Mouse (Mus musculus) neural tube, embryonic 10.5 days (tissue): ENCODE measurements around the gene Acadvl.
"Not testable (repeated sequence)": the region's sequence is repeated elsewhere in the genome, so short reads cannot be mapped to it uniquely, and the experiment has no call there.

ENCODE experiments used
- DNase-seq: peaks from one replicate; pipeline ENCODE4 v3.0.0-alpha.2; 2017; ENCODE audit warnings: low spot score; ENCODE audit errors: extremely low spot score

Acadvl gene

DNA sequence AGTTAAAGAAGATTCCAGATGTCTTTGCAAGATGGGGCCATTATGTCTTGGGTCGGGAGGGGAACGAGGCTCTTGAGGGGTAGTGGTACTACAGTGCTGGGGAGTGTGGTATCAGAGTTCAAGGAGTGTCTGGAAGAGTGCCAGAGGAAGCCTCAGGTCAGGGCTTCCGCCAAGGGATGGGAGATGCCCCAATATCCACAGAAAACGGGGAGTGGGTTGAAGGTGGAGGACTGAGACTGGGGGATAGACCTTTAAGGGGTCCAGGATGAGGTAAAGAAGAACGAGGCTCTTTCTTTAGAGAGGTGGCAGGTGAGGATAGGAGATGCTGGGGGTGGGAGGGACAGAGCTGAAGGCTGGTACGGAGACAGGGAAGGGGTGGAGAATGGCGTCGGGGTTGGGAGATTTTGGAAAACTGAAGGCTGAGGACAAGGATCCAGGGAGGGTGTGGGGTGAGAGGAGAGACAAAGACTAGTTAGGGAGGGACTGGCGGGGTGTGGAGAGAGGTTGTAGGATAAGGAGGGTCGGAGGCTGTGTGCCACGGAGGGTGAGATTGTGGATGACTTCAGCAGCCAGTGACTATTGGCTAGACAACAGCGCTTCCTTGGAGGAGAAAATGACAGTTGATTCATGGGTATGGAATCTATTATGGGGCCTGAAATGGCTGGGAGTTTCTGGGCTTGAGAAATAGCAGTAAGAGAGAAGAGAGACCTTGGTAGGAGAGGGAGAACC is 13.4 kb upstream of the Acadvl start:
- DNase-seq: no peak

DNA sequence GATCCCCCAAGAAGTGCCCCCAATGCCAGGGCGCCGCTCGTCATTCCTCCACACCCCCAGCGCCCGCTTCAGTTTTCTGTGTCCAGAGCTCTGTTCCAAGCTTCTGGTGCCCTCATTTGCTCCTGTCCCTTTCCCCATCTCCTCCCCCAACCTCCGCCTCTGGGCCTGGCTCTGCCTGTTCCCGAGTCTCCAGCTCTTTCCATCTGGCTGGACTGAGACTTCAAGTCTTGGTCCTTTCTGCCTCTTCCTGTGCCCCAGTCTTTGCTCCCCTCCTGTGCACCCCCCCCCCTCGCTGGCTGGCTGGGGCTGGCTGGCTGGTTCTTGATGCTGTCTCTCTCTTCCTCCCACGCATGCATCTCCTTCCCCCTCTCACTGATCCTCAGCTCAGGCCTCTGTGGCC is 12.2 kb upstream of the Acadvl start:
- no peak for DNase-seq

DNA sequence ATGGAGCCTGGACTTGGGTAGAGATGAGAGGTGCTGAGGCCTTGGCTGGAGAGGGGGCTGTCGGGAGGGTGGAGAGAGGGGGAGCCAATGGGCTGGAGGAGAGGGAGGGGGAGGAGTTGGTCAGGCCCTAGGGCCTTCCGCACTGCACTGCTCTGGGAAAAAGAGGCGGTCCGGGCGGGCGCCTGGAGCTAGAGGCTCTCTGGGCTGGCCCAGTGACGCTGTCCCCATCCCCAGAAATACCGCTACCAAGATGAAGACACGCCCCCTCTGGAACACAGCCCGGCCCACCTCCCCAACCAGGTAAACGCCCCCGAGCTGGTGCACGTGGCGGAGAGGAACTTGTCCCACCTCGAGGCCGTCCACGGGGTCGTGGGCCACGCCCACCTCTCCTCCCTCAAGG is 11.5 kb upstream of the Acadvl start:
- peak; percentile 56 for DNase-seq

DNA sequence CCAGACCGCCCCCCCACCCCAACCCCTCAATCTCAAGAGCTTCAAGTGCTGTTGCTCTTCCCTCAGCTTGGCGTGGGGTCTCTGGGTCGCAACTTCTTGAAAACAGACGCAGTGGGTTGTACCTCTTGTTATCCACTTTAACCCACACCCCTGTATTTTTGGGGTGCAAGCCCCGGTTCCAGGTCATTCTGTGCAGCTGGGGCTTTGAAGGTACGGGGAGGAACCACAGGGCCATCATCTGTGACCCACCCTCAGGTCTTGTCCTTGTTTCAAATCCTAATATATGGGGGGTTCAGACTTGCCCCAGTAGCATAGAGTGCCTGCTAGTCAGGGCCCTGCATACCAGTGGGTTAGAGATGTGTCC is 8.9 kb upstream of the Acadvl start:
- DNase-seq: no peak

DNA sequence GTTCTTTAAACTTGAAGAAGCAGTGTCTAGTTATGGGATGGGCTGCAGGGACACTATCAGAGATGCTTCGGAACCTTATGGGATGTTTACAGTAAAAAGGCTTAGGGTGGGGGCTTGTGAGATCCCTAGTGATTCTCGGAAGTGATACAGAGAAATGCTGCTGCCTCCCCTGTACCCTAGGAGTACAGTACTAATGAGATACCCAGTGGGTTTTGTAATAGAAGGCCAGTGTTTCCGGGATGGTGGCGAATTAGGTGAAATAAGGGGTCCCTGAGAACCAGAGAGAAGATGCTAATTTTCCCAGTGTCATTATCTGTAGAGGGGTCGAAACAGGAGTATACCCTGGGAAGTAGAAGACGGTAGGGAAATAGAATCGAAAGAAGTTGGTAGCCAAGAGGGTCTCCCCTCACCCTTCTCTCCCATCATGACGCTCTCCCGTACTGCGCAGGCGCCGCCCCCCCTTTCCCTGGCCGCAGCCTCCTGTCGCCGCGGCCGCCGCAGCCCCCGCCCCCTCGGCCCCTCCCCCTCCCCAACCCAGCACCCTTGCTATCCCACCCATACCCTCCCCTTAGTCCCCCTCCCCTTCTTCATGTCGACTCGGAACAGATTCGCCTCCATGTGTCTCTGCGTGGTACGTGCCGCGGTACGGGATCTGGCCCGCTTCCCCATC is 8.4 kb upstream of the Acadvl start:
- DNase-seq: peak; percentile 63

DNA sequence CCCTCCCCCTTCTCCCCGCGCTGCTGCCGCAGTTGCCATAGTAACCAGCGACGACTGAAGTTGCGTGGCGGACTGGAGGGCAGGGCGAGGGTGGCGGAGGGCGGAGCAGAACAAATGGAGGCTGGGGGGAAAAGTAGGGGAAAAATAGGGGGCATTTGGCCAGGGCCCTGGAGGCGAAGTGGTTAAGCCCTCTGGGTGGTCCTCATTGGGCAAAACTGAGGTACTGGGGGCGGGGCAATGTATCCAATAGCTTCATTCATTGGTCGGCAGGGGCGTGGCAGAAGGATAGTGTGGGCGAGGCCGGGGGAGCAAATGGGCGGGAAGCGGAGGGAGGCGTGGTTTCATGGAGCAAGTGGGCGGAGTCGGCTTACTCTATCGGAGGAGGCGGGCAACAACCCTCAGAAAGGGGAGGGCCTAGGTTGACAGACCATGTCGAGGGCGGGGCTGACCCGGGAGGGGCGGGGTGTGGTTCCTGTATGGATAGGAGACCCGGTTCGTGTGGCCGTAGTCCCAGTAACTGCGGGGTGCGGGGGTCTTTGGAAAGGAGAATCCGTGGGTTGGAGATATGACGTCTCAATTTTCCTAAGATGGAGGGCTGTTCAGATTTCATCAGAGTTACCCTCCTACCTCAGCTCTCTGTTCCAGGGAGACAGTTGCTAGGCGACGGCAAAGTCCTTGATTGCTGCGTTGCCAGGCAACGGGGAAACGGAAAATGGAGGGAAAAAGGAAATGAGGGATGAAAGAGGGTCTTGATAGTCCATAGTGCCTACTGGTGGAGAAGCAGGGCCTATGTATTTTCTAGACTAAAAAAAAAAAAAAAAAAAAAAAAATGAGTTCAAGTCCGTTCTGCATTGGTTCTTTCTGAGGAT is 6.3 kb upstream of the Acadvl start:
- peak; percentile 99 for DNase-seq

DNA sequence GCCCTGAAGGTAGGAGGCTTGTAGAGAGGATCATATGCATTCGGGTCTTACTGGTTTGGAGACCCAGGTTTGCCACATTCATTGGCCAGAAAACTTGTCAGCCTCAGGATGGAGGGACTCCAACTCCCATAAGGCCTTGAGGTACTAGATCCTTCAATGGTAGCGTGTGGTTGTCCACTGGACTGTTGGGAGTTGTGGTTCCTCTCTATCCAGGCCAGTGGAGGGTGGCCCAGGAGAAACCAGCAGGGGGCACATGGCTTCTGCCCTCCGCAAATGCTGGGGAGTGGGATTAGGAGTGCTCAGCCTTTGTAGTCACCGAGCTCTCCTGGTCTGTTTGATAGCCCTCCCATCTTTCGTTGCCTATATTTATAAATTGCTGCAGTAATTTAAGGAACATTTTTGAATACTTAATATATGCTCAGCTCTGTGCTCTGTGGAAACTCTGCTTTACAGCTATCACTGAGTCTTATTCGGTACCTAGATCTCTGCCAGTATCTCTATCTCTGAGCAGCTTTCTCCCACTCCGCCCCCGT is 5.6 kb upstream of the Acadvl start:
- DNase-seq: peak; percentile 77

DNA sequence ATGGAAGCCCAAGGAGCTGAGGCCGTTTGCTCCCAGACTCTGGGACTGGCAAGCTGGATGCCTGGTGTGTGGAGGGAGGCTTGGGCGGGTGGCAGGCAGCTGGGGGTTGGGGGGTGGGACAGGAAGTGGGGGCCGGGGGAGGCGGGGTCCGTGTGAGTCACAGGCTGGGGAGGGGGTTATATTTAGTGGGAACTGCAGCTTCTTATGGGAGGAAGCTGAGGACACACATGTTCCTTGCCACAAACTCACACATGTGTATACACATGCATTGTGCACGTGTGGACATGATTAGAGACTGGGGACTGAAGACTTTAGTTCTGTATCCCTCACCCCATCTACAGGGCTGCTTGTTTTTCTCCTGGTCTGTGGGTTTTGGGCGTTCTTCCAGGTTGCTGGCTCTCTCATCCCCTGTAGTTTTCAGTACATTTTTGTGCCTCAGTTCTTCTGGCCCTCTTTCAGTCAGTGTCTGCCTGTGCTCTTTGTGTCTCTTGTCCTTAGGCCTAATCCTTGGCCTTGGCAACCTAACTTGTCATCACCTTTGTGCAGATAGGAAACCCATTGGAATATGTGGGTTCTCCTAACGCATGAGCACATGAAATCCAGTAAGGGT is 4.9 kb upstream of the Acadvl start:
- DNase-seq: no peak

DNA sequence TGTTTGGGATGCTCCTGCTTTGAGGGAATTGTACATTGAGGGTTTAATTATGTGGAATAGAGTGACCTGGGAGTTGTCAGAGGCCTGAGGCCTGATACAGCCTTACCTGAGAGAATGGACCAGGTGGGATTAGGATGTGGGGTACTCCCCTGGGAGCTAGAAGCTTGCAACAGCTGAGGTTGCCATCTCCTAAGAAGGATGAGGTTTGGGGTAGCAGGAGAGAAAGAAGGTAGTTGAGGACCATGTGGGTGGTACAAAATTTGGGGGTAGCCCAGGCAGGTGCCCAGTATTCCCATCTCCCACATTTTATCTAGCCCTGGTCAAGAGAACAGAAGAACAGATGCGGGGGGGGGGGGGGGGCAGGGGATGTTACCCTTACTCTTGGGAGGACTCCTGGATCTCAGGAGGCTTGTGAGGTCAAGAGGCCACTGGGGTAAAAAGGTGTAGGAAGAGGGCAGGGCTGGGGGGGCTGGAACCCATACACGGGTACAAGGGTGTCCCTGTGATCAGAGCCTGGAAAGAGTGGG is 4.3 kb upstream of the Acadvl start:
- no peak for DNase-seq

DNA sequence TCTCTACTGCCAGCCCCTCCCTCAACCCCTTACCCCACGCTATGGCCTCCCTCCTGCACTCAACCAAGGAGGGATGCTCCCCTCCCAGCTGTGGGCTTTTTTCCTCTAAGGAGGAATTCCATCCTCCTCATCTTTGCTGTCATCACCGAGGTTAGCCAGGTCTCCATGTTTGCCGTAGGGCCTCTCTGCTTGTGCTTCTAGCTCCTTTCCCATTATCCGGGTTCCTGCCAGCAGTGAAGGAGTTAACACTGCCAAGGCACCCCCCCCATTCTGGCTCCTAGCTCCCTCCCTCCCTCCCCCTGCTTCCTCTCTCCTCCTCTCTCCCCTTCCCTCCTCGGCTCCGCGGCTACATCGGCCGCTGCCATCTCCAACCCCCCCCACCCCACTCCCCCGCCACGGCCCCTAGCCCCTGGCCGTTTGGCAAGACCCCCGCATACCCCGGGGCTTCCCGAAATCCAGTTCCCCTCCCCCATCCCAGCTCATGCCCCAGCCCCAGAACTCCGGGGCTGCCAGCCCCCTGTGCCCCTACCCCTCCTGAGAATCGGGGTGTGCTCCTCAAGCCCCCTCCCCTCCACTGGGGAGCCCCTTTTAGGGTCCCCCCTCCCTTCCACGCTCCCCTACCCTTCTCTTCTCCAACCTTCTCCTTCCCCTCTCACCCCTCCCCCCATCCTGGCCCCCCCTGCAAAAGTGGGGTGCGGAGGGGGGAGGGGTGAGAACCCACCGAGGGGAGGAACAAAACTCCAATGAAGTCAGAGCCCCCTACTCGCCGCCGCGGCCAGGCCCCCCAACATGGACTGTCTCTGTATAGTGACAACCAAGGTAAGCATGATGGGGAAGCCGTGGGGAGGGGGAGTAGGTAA is 3.1 kb upstream of the Acadvl start:
- DNase-seq: peak; percentile 78

DNA sequence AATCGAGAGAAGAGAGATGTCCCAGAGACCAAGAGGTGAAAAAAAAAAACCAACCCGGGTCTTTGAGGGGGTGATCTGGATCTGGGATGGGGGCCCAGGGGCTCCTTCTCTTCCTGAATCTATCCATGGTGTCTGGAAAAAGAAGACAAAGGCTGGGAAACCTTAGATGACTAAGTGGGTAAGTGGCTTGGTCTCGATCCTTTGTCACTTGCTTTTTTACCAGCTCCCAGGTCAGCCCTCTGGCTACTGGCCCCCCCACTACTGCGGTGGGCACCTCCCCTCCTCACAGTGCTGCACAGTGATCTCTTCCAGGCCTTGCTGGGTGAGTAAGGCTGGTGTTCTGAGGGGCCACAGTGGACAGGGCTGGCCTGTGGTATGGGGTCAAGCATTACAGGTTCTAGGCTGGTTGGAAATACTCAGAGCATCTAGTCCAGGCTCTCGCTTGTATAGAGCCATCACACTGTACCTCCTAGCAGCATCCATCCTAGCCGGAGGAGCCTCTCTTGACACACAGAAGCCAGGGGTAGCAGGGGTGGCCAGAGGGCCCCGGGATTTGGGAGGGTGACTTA is 2.1 kb upstream of the Acadvl start:
- no peak for DNase-seq

DNA sequence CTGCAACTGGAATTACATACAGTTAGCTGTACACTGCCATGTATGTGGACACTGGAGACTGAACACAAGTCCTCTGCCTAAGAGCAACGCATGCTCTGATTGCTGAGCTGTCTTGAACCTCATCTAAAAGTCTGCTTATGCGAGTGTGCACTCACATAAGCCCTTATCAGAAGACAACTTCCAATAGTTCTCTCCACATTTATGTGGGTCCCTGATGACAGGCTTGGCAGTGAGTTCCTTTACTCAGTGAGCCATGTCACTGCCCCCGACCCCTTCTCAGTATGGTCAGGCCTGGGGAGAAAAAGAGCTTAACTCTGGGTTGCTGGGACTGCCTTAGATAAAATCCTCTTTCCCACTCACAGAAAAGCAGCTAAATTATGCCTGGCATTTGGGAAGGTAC is 1.5 kb upstream of the Acadvl start, which contains the start of gene Dlg4:
Dlg4 (plus strand) TSS at position 274 of the 400 bp plus-strand sequence.
- DNase-seq: no peak

DNA sequence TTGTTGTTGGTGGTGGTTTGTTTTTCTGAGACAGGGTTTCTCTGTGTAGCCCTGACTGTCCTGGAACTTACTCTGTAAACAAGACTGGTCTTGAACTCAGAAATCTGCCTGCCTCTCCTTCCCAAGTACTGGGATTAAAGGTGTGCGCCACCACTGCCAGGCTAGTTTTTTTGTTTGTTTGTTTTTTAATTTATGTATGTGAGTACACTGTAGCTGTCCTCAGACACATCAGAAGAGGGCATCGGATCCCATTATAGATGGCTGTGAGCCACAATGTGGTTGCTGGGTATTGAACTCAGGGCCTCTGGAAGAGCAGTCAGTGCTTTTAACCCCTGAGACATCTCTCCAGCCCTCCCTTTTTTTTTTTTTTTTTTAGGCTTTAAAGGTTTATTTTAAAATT is 966 bp upstream of the Acadvl start:
- DNase-seq: not testable (repeated sequence)

DNA sequence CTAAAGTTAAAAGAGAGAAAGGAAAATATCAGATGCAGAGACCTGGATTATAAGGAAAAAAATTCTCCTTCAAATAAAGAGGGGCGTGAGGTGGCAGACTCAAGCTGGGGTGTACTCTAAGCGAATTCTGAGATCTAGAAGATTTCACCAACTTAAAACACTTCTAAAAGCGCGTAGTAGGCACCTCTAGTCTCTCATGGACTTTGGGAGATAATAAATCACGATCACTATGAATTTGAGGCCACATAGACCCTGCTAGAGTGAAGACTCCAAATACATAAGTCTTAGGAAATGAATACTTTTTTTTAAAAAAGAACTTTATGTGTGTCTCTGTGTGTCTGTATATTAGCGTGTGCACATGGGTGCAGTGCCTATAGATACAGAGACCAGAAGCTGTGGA is 466 bp upstream of the Acadvl start:
- DNase-seq: no peak

DNA sequence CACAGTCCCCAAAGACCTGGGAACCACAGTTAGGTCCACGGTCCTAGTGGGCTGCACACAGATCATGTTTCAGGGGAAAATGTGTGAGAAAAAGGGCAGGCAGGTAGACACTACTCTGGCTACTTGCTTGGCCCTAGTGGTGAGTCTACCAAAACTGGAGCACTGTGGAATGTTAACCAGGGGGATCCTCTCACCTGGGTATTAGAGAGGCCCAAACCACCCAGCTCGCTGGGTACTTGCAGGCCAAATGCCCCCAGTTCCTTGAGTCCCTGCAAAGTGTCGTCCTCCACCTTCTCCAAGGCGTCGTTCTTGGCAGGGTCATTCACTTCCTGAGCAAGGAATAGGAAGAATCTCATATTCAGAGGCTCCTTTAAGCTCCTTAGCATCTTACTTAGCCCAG is 1.2 kb downstream of the Acadvl start:
- DNase-seq: no peak

DNA sequence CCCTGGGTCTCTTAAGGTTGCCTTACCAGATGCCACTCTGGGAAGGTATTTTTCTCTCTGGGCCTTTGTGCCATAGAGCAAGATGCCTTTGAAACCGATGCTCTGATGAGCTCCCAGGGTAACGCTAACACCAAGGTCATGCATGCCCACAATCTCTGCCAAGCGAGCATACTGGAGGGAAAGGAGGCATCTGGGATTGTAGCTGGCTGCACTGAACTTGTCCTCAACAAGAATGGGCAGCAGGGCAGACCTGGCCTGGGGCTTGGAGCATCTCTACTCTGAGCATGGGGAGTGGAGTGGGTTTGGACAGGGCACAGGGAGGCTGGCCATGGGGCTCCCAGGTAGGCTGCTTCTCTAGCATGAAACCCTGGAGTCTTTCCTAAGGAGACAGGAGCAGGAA is 1.8 kb downstream of the Acadvl start:
- DNase-seq: no peak

DNA sequence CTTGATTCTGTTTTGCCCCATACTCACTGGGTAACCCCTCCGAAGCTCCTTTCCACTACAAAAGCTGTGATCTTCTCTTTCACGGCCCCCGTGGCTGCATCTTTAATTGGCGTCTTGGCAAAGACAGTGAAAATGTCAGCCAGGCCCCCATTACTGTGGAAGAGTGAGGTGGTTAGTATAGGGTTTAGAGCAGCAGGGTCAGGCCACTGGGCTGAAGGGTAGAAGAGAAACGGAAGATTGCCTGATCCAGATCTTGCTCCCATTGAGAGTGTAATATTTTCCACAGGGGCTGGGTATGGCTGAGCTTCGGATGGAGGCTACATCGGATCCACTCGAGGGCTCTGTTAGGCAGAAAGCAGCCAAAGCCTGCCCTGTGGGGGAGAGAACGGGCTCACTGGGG is 2.3 kb downstream of the Acadvl start:
- DNase-seq: no peak

DNA sequence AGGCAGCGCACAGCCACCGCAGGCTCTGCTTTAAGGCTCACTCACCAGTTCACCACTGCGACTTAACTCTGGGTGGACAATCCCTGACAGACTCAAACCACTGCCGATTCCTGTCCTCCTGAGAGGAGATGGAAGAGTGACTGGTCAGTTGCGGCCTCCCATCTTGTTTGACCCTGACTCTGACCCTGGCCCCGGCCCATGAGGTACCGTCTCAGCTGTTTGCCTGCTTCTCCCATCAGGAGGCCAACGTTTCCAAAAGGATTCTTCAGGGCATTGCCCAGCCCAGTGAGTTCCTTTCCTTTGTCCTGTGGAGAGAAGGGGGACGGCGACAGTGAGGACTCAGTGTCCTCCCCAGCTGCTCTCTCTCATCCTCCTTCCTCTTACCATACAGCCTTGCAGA is 4.2 kb downstream of the Acadvl start:
- no peak for DNase-seq

DNA sequence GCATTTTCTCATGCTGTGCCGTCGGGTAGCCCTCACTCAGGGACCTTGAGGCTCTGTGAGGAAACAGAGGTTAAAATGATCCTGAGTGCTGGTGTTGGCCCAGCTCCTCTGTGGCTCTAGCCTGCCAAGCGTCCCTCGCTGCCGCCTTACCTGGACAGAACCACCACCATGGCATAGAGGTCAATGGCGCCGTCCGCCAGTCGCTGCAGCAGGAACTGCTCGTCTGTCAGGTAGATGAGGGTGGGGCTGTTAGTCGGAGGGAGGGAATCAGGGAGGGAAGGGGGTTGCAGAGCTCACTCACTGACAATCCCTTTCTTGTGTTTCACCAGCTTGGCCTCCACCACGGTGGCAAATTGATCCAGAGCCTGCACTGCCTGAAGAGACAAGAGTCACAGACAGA is 4.7 kb downstream of the Acadvl start:
- DNase-seq: no peak

DNA sequence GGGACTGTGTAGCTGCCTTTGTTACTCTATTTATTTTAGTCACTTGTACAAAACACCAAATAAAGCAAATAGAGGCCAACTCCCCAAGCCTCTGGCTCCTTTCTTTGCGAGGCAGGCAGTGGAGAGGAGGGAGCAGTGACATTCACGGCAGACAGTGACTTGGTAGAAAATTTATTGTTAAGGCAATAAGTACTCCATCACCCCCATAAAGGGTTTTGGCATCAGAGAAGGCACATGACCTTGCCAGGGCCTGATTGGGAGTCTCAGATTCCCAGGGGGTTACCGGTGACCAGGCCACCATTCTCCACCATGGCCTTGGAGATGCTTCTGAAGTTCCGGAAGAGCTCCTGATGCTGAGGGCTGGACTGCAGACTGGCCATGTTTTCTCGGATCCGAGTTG is 5.2 kb downstream of the Acadvl start:
- no peak for DNase-seq
